Comparison of ENCODE assay signal across 25 mouse cellular contexts in genomic region chr5:149658741-149659413, GRCm38 (mm10).
"Had no signal": no experiment of that assay in that cellular context is flagged by ENCODE, and none has a peak within 500 bp of the region (broad histone marks: within the 10 kb centered on the region; RNA-seq: fewer than 3 reads in every experiment).

No protein-coding gene starts in this region.

- H3K4me3 ChIP-seq: layer of hippocampus, adult 2 months; left cerebral cortex, adult 2 months; limb, embryonic 13.5 days; liver, embryonic 12.5 days; liver, embryonic 15.5 days; lung, embryonic 15.5 days; megakaryocyte, embryonic 14.5 days; midbrain, embryonic 10.5 days; midbrain, embryonic 15.5 days had no signal

- H3K27me3 ChIP-seq: limb, embryonic 13.5 days; liver, embryonic 15.5 days; lung, embryonic 15.5 days; midbrain, embryonic 15.5 days had no signal

- ATAC-seq: liver, embryonic 12.5 days; midbrain, embryonic 15.5 days had no signal

- DNase-seq: kidney, adult 2 months; kidney, postnatal 25 days; layer of hippocampus, adult 9-11 months; layer of hippocampus, postnatal 36 days; left cerebral cortex, postnatal 4 days; liver; lung, adult 18-20 months; lung, postnatal 10 days; lung, postnatal 36 days; right cerebral cortex, postnatal 14 days; right cerebral cortex, postnatal 4 days; thymus, adult 2 months; thymus, postnatal 14 days; thymus, postnatal 4 days had no signal

- H3K4me2 ChIP-seq: limb, embryonic 13.5 days; liver, embryonic 12.5 days; liver, embryonic 15.5 days; lung, embryonic 15.5 days; midbrain, embryonic 15.5 days had no signal

- H3K4me1 ChIP-seq: limb, embryonic 13.5 days; liver, embryonic 12.5 days; liver, embryonic 15.5 days; lung, embryonic 15.5 days; megakaryocyte, embryonic 14.5 days had no signal

- H3K36me3 ChIP-seq: limb, embryonic 13.5 days; liver, embryonic 12.5 days; liver, embryonic 15.5 days; lung, embryonic 15.5 days; midbrain, embryonic 10.5 days; midbrain, embryonic 15.5 days had no signal

- H3K9ac ChIP-seq: limb, embryonic 13.5 days; liver, embryonic 12.5 days; liver, embryonic 15.5 days; lung, embryonic 15.5 days; midbrain, embryonic 15.5 days had no signal

- H3K9me3 ChIP-seq: liver, embryonic 15.5 days; lung, embryonic 15.5 days; midbrain, embryonic 15.5 days had no signal

- H3K27ac ChIP-seq: kidney, postnatal 0 days; layer of hippocampus, adult 2 months; left cerebral cortex, adult 2 months; limb, embryonic 13.5 days; liver, embryonic 12.5 days; liver, embryonic 15.5 days; lung, embryonic 15.5 days; midbrain, embryonic 10.5 days; midbrain, embryonic 15.5 days; stomach, postnatal 0 days had no signal
